Mouse (Mus musculus): ENCODE measurements around the gene Igf2bp1. TPM values are rescaled to one million over a fixed set of nuclear protein-coding genes. Genes with fewer than 3 reads are reported as not detected.

Gene Igf2bp1
- polyA plus RNA-seq, 1 experiment from 2014 or later, result 116 TPM

GRCm38 (mm10) chr11:95963304-95963703, 42.4 kb downstream of the Igf2bp1 start:
- Histone ChIP-seq H3K4me3 (ENCODE audit: low read depth, low read length) (no peak overlapping the region), H3K27ac (replicated peaks; ENCODE audit: low read depth, low read length) (no peak overlapping the region), H3K4me1 (ENCODE audit: control insufficient read depth, insufficient read depth, low read length) (no peaks in the 10 kb centered on the region), H3K9ac (ENCODE audit: low read length) (no peak overlapping the region), H3K27me3 (ENCODE audit: control insufficient read depth, insufficient read depth, low read length) (no peaks in the 10 kb centered on the region), H3K4me2 (ENCODE audit: low read depth, severe bottlenecking) (no peak overlapping the region), H3K9me3 (ENCODE audit: control insufficient read depth, low read length) (no peaks in the 10 kb centered on the region), H3K36me3 (ENCODE audit: control insufficient read depth, insufficient read depth, low read length) (peaks cover 38% of the 10 kb centered on the region)
- no peak for DNase-seq (ENCODE audit: low spot score)
- 68% methylated on average over 7 of the region's 7 CpGs for WGBS
- ATAC-seq (ENCODE audit: insufficient number of reproducible peaks, low FRiP score, low TSS enrichment, low read depth), result no peak

- DNase-seq (ENCODE audit: low spot score) (no peak), ATAC-seq (ENCODE audit: insufficient number of reproducible peaks, low FRiP score, low TSS enrichment, low read depth) (no peak)
- Histone ChIP-seq H3K9ac (ENCODE audit: low read length) (no peak overlapping the region), H3K4me3 (ENCODE audit: low read depth, low read length) (no peak overlapping the region), H3K4me2 (ENCODE audit: low read depth, severe bottlenecking) (no peak overlapping the region), H3K9me3 (ENCODE audit: control insufficient read depth, low read length) (no peaks in the 10 kb centered on the region), H3K4me1 (ENCODE audit: control insufficient read depth, insufficient read depth, low read length) (no peaks in the 10 kb centered on the region), H3K27ac (replicated peaks; ENCODE audit: low read depth, low read length) (no peak overlapping the region), H3K27me3 (ENCODE audit: control insufficient read depth, insufficient read depth, low read length) (no peaks in the 10 kb centered on the region), H3K36me3 (ENCODE audit: control insufficient read depth, insufficient read depth, low read length) (peaks cover 10% of the 10 kb centered on the region; the same call in 1 of the 2 replicates)
- WGBS, result 73% methylated on average over 6 of the region's 6 CpGs
Observed at GRCm38 (mm10) chr11:95959152-95959551, 46.6 kb downstream of the Igf2bp1 start.

- WGBS, result 71% methylated on average over 9 of the region's 9 CpGs
- Histone ChIP-seq H3K27me3 (ENCODE audit: control insufficient read depth, insufficient read depth, low read length) (no peaks in the 10 kb centered on the region), H3K9me3 (ENCODE audit: control insufficient read depth, low read length) (no peaks in the 10 kb centered on the region; the same call in 1 of the 2 replicates), H3K4me2 (ENCODE audit: low read depth, severe bottlenecking) (no peak overlapping the region), H3K4me3 (ENCODE audit: low read depth, low read length) (no peak overlapping the region), H3K4me1 (ENCODE audit: control insufficient read depth, insufficient read depth, low read length) (no peaks in the 10 kb centered on the region), H3K36me3 (ENCODE audit: control insufficient read depth, insufficient read depth, low read length) (peaks cover 7% of the 10 kb centered on the region; the same call in 1 of the 2 replicates), H3K27ac (replicated peaks; ENCODE audit: low read depth, low read length) (no peak overlapping the region), H3K9ac (ENCODE audit: low read length) (no peak overlapping the region)
- DNase-seq (ENCODE audit: low spot score) (no peak), ATAC-seq (ENCODE audit: insufficient number of reproducible peaks, low FRiP score, low TSS enrichment, low read depth) (no peak)
Observed at GRCm38 (mm10) chr11:95958251-95958650, 47.5 kb downstream of the Igf2bp1 start.

- no peaks in the 10 kb centered on the region; the same call in 1 of the 2 replicates for H3K9me3 ChIP-seq (ENCODE audit: control insufficient read depth, low read length)
- no peaks in the 10 kb centered on the region for H3K27me3 ChIP-seq (ENCODE audit: control insufficient read depth, insufficient read depth, low read length)
- H3K27ac ChIP-seq (replicated peaks; ENCODE audit: low read depth, low read length), result no peak overlapping the region
- peaks cover 2% of the 10 kb centered on the region; the same call in 1 of the 2 replicates for H3K36me3 ChIP-seq (ENCODE audit: control insufficient read depth, insufficient read depth, low read length)
- no peak overlapping the region for H3K4me2 ChIP-seq (ENCODE audit: low read depth, severe bottlenecking)
- H3K9ac ChIP-seq (ENCODE audit: low read length), result no peak overlapping the region; the same call in 1 of the 2 replicates
- ATAC-seq (ENCODE audit: insufficient number of reproducible peaks, low FRiP score, low TSS enrichment, low read depth), result no peak
- H3K4me1 ChIP-seq (ENCODE audit: control insufficient read depth, insufficient read depth, low read length), result no peaks in the 10 kb centered on the region
- no peak for DNase-seq (ENCODE audit: low spot score)
- H3K4me3 ChIP-seq (ENCODE audit: low read depth, low read length), result no peak overlapping the region
- WGBS, result 88% methylated on average over 7 of the region's 7 CpGs
Observed at GRCm38 (mm10) chr11:95957407-95957806, 48.3 kb downstream of the Igf2bp1 start.

GRCm38 (mm10) chr11:95953313-95953712, 52.4 kb downstream of the Igf2bp1 start:
- WGBS, result 89% methylated on average over 5 of the region's 5 CpGs
- Histone ChIP-seq H3K4me2 (ENCODE audit: low read depth, severe bottlenecking) (no peak overlapping the region), H3K27me3 (ENCODE audit: control insufficient read depth, insufficient read depth, low read length) (no peaks in the 10 kb centered on the region), H3K9me3 (ENCODE audit: control insufficient read depth, low read length) (no peaks in the 10 kb centered on the region; the same call in 1 of the 2 replicates), H3K4me1 (ENCODE audit: control insufficient read depth, insufficient read depth, low read length) (no peaks in the 10 kb centered on the region), H3K9ac (ENCODE audit: low read length) (no peak overlapping the region), H3K27ac (replicated peaks; ENCODE audit: low read depth, low read length) (no peak overlapping the region), H3K4me3 (ENCODE audit: low read depth, low read length) (no peak overlapping the region), H3K36me3 (ENCODE audit: control insufficient read depth, insufficient read depth, low read length) (0 out of 2 replicates have a peak, but pooled peaks cover 2% of the 10 kb centered on the region)
- no peak for DNase-seq (ENCODE audit: low spot score)
- no peak for ATAC-seq (ENCODE audit: insufficient number of reproducible peaks, low FRiP score, low TSS enrichment, low read depth)

- WGBS, result 78% methylated on average over 13 of the region's 13 CpGs
- Histone ChIP-seq H3K9ac (ENCODE audit: low read length) (no peak overlapping the region), H3K4me3 (ENCODE audit: low read depth, low read length) (no peak overlapping the region), H3K4me1 (ENCODE audit: control insufficient read depth, insufficient read depth, low read length) (no peaks in the 10 kb centered on the region), H3K27ac (replicated peaks; ENCODE audit: low read depth, low read length) (no peak overlapping the region), H3K36me3 (ENCODE audit: control insufficient read depth, insufficient read depth, low read length) (no peaks in the 10 kb centered on the region), H3K9me3 (ENCODE audit: control insufficient read depth, low read length) (no peaks in the 10 kb centered on the region), H3K4me2 (ENCODE audit: low read depth, severe bottlenecking) (no peak overlapping the region), H3K27me3 (ENCODE audit: control insufficient read depth, insufficient read depth, low read length) (no peaks in the 10 kb centered on the region)
- no peak for DNase-seq (ENCODE audit: low spot score)
- ATAC-seq (ENCODE audit: insufficient number of reproducible peaks, low FRiP score, low TSS enrichment, low read depth), result no peak
Observed at GRCm38 (mm10) chr11:95945838-95946472, 59.8 kb downstream of the Igf2bp1 start.

GRCm38 (mm10) chr11:95939828-95940507, 65.8 kb downstream of the Igf2bp1 start:
- Histone ChIP-seq H3K36me3 (ENCODE audit: control insufficient read depth, insufficient read depth, low read length) (no peaks in the 10 kb centered on the region), H3K4me2 (ENCODE audit: low read depth, severe bottlenecking) (no peak overlapping the region), H3K9me3 (ENCODE audit: control insufficient read depth, low read length) (no peaks in the 10 kb centered on the region), H3K4me1 (ENCODE audit: control insufficient read depth, insufficient read depth, low read length) (no peaks in the 10 kb centered on the region), H3K4me3 (ENCODE audit: low read depth, low read length) (no peak overlapping the region), H3K9ac (ENCODE audit: low read length) (no peak overlapping the region), H3K27me3 (ENCODE audit: control insufficient read depth, insufficient read depth, low read length) (no peaks in the 10 kb centered on the region), H3K27ac (replicated peaks; ENCODE audit: low read depth, low read length) (no peak overlapping the region)
- no peak for ATAC-seq (ENCODE audit: insufficient number of reproducible peaks, low FRiP score, low TSS enrichment, low read depth)
- no peak for DNase-seq (ENCODE audit: low spot score)
- WGBS, result 37% methylated on average over 11 of the region's 11 CpGs

- Histone ChIP-seq H3K4me1 (ENCODE audit: control insufficient read depth, insufficient read depth, low read length) (no peaks in the 10 kb centered on the region), H3K4me2 (ENCODE audit: low read depth, severe bottlenecking) (no peak overlapping the region), H3K27ac (replicated peaks; ENCODE audit: low read depth, low read length) (no peak overlapping the region), H3K9me3 (ENCODE audit: control insufficient read depth, low read length) (no peaks in the 10 kb centered on the region), H3K36me3 (ENCODE audit: control insufficient read depth, insufficient read depth, low read length) (no peaks in the 10 kb centered on the region), H3K27me3 (ENCODE audit: control insufficient read depth, insufficient read depth, low read length) (no peaks in the 10 kb centered on the region), H3K9ac (ENCODE audit: low read length) (no peak overlapping the region), H3K4me3 (ENCODE audit: low read depth, low read length) (no peak overlapping the region)
- 85% methylated on average over 6 of the region's 6 CpGs for WGBS
- ATAC-seq (ENCODE audit: insufficient number of reproducible peaks, low FRiP score, low TSS enrichment, low read depth), result no peak
- no peak for DNase-seq (ENCODE audit: low spot score)
Observed at GRCm38 (mm10) chr11:95936409-95936808, 69.3 kb downstream of the Igf2bp1 start.

Measured in limb, embryonic 11.5 days (tissue).